Mouse (Mus musculus): ENCODE results near the gene Necap1. TPM values are rescaled to one million over a fixed set of nuclear protein-coding genes. Genes with fewer than 3 reads are reported as not detected.

Necap1 gene
- polyA plus RNA-seq, 1 experiment from 2014 or later, result 37.6 TPM

DNA sequence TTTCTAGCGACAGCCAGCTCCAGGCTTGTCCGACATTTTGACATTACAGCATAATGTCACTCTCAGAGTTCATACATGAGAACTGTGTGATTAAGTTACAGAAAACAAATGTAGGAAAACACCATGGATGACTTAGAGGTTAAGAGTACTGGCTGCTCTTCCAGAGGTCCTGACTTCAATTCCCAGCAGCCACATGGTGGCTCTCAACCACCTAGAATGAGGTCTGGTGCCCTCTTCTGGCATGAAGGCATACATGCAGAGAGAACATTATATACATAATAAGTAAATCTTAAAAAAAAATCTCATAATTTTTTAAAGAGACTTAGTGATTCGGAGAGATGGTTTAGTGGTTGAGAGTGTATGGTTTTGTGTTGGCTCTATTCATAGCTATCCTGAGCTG is 37.3 kb upstream of the Necap1 start:
- Histone ChIP-seq H3K27ac (no peak overlapping the region), H3K4me2 (ENCODE audit: low read length) (no peak overlapping the region), H3K4me1 (replicated peaks; ENCODE audit: insufficient read depth, low read length) (no peaks in the 10 kb centered on the region), H3K4me3 (replicated peaks; ENCODE audit: low read depth, low read length) (no peak overlapping the region), H3K27me3 (ENCODE audit: insufficient read depth, low read length) (no peaks in the 10 kb centered on the region), H3K36me3 (ENCODE audit: insufficient read depth, low read length) (peaks cover 87% of the 10 kb centered on the region), H3K9me3 (replicated peaks; ENCODE audit: low read length) (no peaks in the 10 kb centered on the region), H3K9ac (ENCODE audit: low read depth, low read length) (no peak overlapping the region)
- no peak for ATAC-seq (replicated peaks; ENCODE audit: low FRiP score, low read depth)
- no peak for DNase-seq (ENCODE audit: low spot score)
- WGBS, result 90% methylated on average over 3 of the region's 3 CpGs
- peak; percentile 39 for TF ChIP-seq CTCF (IDR thresholded peaks at IDR 0.05; ENCODE audit: low read depth)

DNA sequence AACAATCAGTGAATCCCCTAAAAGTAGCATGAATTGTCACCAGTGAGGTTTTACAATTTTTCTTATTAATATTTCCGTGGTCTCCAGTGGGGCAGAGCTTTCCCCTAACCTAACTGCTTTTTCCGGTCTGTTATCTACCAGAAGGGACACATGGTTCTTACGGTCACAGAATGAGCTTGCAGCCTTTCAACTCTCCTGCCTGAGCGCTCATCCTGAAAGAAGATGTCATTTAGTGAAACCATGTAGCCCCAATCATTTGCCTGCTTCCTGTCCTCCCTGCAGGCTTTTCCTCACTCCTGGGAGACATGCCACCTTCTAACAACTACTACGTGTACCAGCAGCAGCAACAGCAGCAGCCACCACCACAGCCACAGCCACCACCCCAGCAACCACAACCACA is 36.7 kb upstream of the Necap1 start:
- ATAC-seq (replicated peaks; ENCODE audit: low FRiP score, low read depth) (no peak), DNase-seq (ENCODE audit: low spot score) (no peak)
- Histone ChIP-seq H3K9me3 (replicated peaks; ENCODE audit: low read length) (no peaks in the 10 kb centered on the region), H3K27ac (no peak overlapping the region), H3K4me3 (replicated peaks; ENCODE audit: low read depth, low read length) (no peak overlapping the region), H3K4me2 (ENCODE audit: low read length) (no peak overlapping the region), H3K4me1 (replicated peaks; ENCODE audit: insufficient read depth, low read length) (no peaks in the 10 kb centered on the region), H3K9ac (ENCODE audit: low read depth, low read length) (no peak overlapping the region), H3K27me3 (ENCODE audit: insufficient read depth, low read length) (no peaks in the 10 kb centered on the region), H3K36me3 (ENCODE audit: insufficient read depth, low read length) (peaks cover 81% of the 10 kb centered on the region)
- WGBS, result 77% methylated on average over 5 of the region's 5 CpGs
- no peak for TF ChIP-seq CTCF (IDR thresholded peaks at IDR 0.05; ENCODE audit: low read depth)

DNA sequence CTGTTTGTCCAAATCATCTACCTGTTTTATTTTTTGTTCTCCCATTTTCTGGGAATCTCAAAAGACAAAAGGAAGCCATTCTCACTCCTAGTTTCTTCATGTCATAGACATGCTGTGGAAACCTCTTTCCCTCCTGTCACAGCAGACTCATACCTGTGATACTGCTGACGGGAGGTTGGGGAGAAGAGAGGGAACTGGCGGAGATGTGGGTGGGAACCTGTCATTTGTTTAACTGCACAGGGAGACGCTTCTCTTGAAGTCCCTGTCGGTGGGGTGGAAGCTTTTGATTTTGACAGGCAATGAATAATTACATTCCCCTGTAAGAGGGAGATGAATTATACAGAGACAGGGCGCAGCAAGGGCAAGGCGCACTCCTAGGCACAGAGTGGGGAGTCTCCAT is 30.5 kb upstream of the Necap1 start:
- WGBS, result 71% methylated on average over 6 of the region's 6 CpGs
- H3K27ac ChIP-seq, result no peak overlapping the region
- H3K27me3 ChIP-seq (ENCODE audit: insufficient read depth, low read length), result no peaks in the 10 kb centered on the region
- peaks cover 43% of the 10 kb centered on the region for H3K36me3 ChIP-seq (ENCODE audit: insufficient read depth, low read length)
- H3K4me2 ChIP-seq (ENCODE audit: low read length), result no peak overlapping the region
- DNase-seq (ENCODE audit: low spot score) (no peak), ATAC-seq (replicated peaks; ENCODE audit: low FRiP score, low read depth) (no peak)
- TF ChIP-seq CTCF (IDR thresholded peaks at IDR 0.05; ENCODE audit: low read depth), result no peak
- no peaks in the 10 kb centered on the region for H3K4me1 ChIP-seq (replicated peaks; ENCODE audit: insufficient read depth, low read length)
- no peak overlapping the region for H3K9ac ChIP-seq (ENCODE audit: low read depth, low read length)
- no peak overlapping the region for H3K4me3 ChIP-seq (replicated peaks; ENCODE audit: low read depth, low read length)
- H3K9me3 ChIP-seq (replicated peaks; ENCODE audit: low read length), result no peaks in the 10 kb centered on the region

DNA sequence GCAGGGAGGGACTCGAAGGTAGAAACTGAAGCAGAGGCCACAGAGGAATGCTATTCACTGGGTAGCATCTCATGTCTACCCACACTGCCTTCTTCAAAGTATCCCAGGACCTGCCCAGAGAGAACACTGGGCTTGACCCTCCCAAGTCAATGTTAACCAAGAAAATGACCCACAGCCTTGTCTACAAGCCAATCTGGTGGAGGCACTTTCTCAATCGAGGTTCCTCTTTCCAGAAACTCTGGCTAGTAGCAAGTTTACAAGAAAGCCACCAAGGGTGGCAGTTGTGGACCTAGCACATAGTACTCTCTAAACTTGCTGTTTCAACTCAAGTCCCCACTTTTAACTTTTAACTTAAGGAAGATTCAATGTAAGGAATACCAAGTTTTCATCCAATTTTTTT is 21.6 kb upstream of the Necap1 start:
- H3K36me3 ChIP-seq (ENCODE audit: insufficient read depth, low read length), result no peaks in the 10 kb centered on the region
- DNase-seq (ENCODE audit: low spot score) (no peak), ATAC-seq (replicated peaks; ENCODE audit: low FRiP score, low read depth) (no peak)
- no peaks in the 10 kb centered on the region for H3K4me1 ChIP-seq (replicated peaks; ENCODE audit: insufficient read depth, low read length)
- TF ChIP-seq CTCF (IDR thresholded peaks at IDR 0.05; ENCODE audit: low read depth), result no peak
- H3K27ac ChIP-seq, result no peak overlapping the region
- no peak overlapping the region for H3K4me2 ChIP-seq (ENCODE audit: low read length)
- no peaks in the 10 kb centered on the region for H3K27me3 ChIP-seq (ENCODE audit: insufficient read depth, low read length)
- H3K9me3 ChIP-seq (replicated peaks; ENCODE audit: low read length), result no peaks in the 10 kb centered on the region
- H3K4me3 ChIP-seq (replicated peaks; ENCODE audit: low read depth, low read length), result no peak overlapping the region
- no peak overlapping the region for H3K9ac ChIP-seq (ENCODE audit: low read depth, low read length)
- 60% methylated on average over 2 of the region's 2 CpGs for whole genome bisulfite sequencing

DNA sequence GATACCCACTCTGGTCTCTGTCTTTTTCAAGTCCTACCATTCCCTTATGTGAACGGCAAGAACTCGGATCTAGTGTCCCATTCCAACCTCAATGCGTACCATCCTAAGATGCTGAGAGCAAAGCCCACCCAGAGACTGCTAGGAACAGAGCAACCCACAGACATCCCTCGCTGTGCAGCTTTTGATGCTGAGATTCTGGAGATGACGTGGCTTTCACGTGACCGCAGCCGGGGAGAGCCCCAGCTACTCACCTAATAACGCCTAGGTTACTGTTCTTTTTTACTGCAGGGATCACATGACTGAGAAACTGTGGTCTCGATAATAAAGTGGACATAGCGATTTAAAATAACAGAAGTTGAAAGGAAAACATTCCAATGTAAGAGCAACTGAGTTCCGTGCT is 19.7 kb upstream of the Necap1 start:
- no peaks in the 10 kb centered on the region for H3K27me3 ChIP-seq (ENCODE audit: insufficient read depth, low read length)
- WGBS, result 70% methylated on average over 12 of the region's 12 CpGs
- TF ChIP-seq CTCF (IDR thresholded peaks at IDR 0.05; ENCODE audit: low read depth), result no peak
- no peak overlapping the region for H3K27ac ChIP-seq
- no peak overlapping the region for H3K9ac ChIP-seq (ENCODE audit: low read depth, low read length)
- no peaks in the 10 kb centered on the region for H3K4me1 ChIP-seq (replicated peaks; ENCODE audit: insufficient read depth, low read length)
- no peak overlapping the region for H3K4me3 ChIP-seq (replicated peaks; ENCODE audit: low read depth, low read length)
- DNase-seq (ENCODE audit: low spot score) (no peak), ATAC-seq (replicated peaks; ENCODE audit: low FRiP score, low read depth) (no peak)
- H3K4me2 ChIP-seq (ENCODE audit: low read length), result no peak overlapping the region
- no peaks in the 10 kb centered on the region for H3K9me3 ChIP-seq (replicated peaks; ENCODE audit: low read length)
- H3K36me3 ChIP-seq (ENCODE audit: insufficient read depth, low read length), result no peaks in the 10 kb centered on the region

DNA sequence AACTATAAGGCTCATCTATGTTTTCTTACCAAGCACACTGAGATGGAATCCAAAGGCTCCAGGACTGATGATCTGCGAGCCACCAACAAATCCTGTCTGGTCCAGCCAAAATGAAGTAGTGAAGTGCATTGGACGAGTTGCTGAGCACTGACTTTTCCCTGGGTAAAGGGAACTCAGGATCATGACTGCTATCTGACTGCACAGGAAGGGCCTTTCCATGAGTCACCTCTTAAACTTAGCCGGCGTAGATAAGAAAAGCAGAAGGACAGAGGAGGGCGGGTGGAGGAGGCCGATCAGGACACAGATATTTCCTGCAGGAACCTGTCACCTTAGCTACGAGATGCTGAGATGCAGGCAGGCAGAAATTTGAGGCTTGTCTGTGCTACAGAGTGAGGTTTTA is 18.3 kb upstream of the Necap1 start, which contains the start of gene C3ar1:
Gene C3ar1, minus strand, starts transcription at position 207 of the 400 bp plus-strand sequence.
- Histone ChIP-seq H3K9me3 (replicated peaks; ENCODE audit: low read length) (no peaks in the 10 kb centered on the region), H3K4me1 (replicated peaks; ENCODE audit: insufficient read depth, low read length) (no peaks in the 10 kb centered on the region), H3K4me3 (replicated peaks; ENCODE audit: low read depth, low read length) (no peak within 1 kb of the TSS), H3K9ac (ENCODE audit: low read depth, low read length) (no peak within 1 kb of the TSS), H3K36me3 (ENCODE audit: insufficient read depth, low read length) (no peaks in the 10 kb centered on the region), H3K27ac (no peak within 1 kb of the TSS), H3K27me3 (ENCODE audit: insufficient read depth, low read length) (no peaks in the 10 kb centered on the region), H3K4me2 (ENCODE audit: low read length) (no peak within 1 kb of the TSS)
- 66% methylated on average over 7 of the region's 7 CpGs for WGBS
- ATAC-seq (replicated peaks; ENCODE audit: low FRiP score, low read depth) (no peak), DNase-seq (ENCODE audit: low spot score) (no peak)
- no peak for TF ChIP-seq CTCF (IDR thresholded peaks at IDR 0.05; ENCODE audit: low read depth)

DNA sequence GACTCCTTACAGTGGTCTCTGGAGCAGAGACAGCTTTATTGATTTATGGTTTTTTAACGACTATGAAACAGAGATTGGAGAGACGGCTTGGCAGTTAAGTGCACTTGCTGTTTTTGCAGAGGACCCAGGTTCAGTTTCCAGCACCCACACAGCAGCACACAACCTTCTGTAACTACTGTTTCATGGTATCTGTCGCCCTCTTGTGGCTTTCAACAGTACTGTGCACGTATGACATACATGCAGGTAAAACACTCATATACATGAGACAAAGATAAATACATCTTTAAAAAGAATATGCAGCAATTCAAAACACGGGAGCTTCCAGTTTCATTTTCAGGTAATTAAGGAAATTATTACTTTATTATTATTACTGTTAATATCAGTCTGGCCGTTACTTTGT is 11.8 kb upstream of the Necap1 start:
- no peak for ATAC-seq (replicated peaks; ENCODE audit: low FRiP score, low read depth)
- Histone ChIP-seq H3K4me2 (ENCODE audit: low read length) (no peak overlapping the region), H3K27ac (no peak overlapping the region), H3K9me3 (replicated peaks; ENCODE audit: low read length) (peaks cover 9% of the 10 kb centered on the region), H3K9ac (ENCODE audit: low read depth, low read length) (no peak overlapping the region), H3K36me3 (ENCODE audit: insufficient read depth, low read length) (no peaks in the 10 kb centered on the region), H3K27me3 (ENCODE audit: insufficient read depth, low read length) (no peaks in the 10 kb centered on the region), H3K4me1 (replicated peaks; ENCODE audit: insufficient read depth, low read length) (no peaks in the 10 kb centered on the region), H3K4me3 (replicated peaks; ENCODE audit: low read depth, low read length) (no peak overlapping the region)
- 78% methylated on average over 6 of the region's 6 CpGs for WGBS
- no peak for DNase-seq (ENCODE audit: low spot score)
- peak; percentile 19; the same call in 1 of the 2 replicates for TF ChIP-seq CTCF (IDR thresholded peaks at IDR 0.05; ENCODE audit: low read depth)
